Mouse (Mus musculus): Measurements from ENCODE around the gene Usp31. TPM values are rescaled to one million over a fixed set of nuclear protein-coding genes. Genes with fewer than 3 reads are reported as not detected.

Usp31 gene
- polyA plus RNA-seq, 1 experiment from 2014 or later = 6.0 TPM

DNA sequence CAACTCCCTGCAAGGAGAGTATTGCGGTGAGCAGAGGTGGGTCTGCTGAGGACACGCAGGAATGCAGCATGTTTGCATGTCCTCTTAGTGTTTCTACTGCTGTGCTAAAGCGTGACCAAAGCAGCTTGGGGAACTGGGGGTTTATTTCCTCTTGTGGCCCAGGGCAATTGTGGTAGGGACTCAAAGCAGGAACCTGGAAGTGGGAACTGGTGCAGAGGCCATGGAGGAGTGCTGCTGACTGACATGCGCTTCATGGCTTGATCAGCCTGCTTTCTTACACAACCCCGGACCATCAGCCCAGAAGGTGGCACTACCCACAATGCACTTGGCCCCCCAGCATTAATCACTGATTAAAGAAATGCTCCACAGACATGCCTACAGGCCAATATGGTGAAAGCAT lies 70.3 kb downstream of the Usp31 start:
- Histone ChIP-seq H3K4me2 (ENCODE audit: low read depth, low read length) (no peak overlapping the region), H3K4me1 (ENCODE audit: control insufficient read depth, insufficient read depth, low read length) (no peaks in the 10 kb centered on the region), H3K4me3 (ENCODE audit: low read depth, low read length) (no peak overlapping the region), H3K27ac (ENCODE audit: low read depth, low read length) (no peak overlapping the region), H3K36me3 (ENCODE audit: control insufficient read depth, insufficient read depth, low read length) (no peaks in the 10 kb centered on the region), H3K9me3 (ENCODE audit: control insufficient read depth, low read length) (no peaks in the 10 kb centered on the region), H3K27me3 (ENCODE audit: control insufficient read depth, insufficient read depth, low read length) (no peaks in the 10 kb centered on the region), H3K9ac (replicated peaks; ENCODE audit: low read depth, low read length) (no peak overlapping the region)
- no peak for ATAC-seq (ENCODE audit: low read depth)
- 79% methylated on average over 5 of the region's 5 CpGs for WGBS

DNA sequence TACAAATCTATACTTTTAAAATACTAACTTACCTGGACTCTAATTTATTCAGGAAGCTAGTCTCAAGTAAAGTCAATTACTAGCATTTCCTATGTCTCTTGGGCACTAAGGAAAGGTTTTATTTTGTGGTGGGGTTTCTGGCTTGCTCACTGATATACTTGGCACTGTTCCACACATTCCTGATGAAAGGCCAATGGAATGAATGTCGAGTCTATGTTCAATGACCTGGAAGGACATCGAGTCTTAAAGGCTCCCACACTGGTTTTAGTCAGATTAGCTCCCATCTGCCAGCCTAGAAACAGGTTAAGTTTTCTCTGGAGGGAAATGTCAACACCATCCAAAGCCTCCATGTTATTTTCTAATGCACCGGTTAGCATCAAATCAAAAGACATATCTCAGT lies 72.8 kb downstream of the Usp31 start:
- no peaks in the 10 kb centered on the region for H3K4me1 ChIP-seq (ENCODE audit: control insufficient read depth, insufficient read depth, low read length)
- no peak for ATAC-seq (ENCODE audit: low read depth)
- H3K9ac ChIP-seq (replicated peaks; ENCODE audit: low read depth, low read length) = no peak overlapping the region
- 55% methylated on average over 3 of the region's 3 CpGs for WGBS
- no peak overlapping the region for H3K4me2 ChIP-seq (ENCODE audit: low read depth, low read length)
- H3K27ac ChIP-seq (ENCODE audit: low read depth, low read length) = no peak overlapping the region
- H3K36me3 ChIP-seq (ENCODE audit: control insufficient read depth, insufficient read depth, low read length) = no peaks in the 10 kb centered on the region
- H3K27me3 ChIP-seq (ENCODE audit: control insufficient read depth, insufficient read depth, low read length) = no peaks in the 10 kb centered on the region
- no peak overlapping the region for H3K4me3 ChIP-seq (ENCODE audit: low read depth, low read length)
- H3K9me3 ChIP-seq (ENCODE audit: control insufficient read depth, low read length) = no peaks in the 10 kb centered on the region

DNA sequence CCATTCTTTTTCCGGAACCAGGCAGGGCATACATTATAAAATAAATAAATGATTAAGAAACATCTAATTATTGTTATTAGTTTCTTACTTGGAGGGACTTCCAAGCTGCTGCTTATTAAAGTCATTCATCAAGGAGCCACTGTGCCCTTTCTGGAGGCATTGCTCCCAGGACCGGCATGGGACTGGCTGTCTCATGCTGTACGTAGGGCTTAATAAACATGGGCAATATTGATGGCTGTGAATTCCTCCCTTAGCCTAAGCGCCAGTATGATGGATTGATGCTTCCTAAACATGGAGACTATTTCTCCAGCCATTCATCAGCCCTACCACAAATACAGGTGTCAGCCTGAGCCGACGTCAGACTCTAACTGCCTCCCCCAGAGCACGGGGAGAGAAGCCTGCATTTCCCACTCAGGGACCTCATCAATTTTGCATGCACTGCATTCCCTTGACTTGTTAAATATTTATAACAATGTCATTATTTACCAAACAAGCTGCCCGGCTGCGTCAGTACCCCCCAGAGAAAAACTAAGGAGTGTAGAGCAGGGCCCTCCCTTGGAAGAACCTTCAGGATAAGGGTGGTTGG lies 84.1 kb downstream of the Usp31 start:
- Histone ChIP-seq H3K27ac (ENCODE audit: low read depth, low read length) (peak overlapping the region; percentile 63; the same call in 1 of the 2 replicates), H3K36me3 (ENCODE audit: control insufficient read depth, insufficient read depth, low read length) (no peaks in the 10 kb centered on the region), H3K4me3 (ENCODE audit: low read depth, low read length) (no peak overlapping the region), H3K4me2 (ENCODE audit: low read depth, low read length) (no peak overlapping the region), H3K9ac (replicated peaks; ENCODE audit: low read depth, low read length) (no peak overlapping the region), H3K4me1 (ENCODE audit: control insufficient read depth, insufficient read depth, low read length) (peaks cover 5% of the 10 kb centered on the region), H3K27me3 (ENCODE audit: control insufficient read depth, insufficient read depth, low read length) (no peaks in the 10 kb centered on the region), H3K9me3 (ENCODE audit: control insufficient read depth, low read length) (no peaks in the 10 kb centered on the region)
- ATAC-seq (ENCODE audit: low read depth) = peak; percentile 90
- WGBS = 37% methylated on average over 9 of the region's 9 CpGs

DNA sequence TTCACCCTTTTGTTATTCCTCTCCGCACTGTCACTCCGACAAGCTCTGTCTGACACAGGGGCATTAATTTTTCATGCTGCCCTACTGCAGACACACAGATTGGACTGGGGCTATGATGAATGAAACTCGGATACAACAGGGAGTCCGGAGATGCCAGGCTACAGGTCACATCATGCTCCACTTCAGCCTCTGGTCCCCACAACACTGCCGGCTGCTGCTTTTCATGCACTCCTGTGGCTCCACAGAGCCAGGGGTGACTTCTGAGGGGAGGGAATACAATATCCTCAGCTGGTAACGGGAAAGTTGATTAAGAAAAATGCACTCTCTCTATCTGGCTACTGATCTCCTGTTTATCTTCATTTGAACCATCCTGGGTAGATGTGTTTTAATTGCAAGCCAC lies 84.6 kb downstream of the Usp31 start:
- peak; percentile 65 for ATAC-seq (ENCODE audit: low read depth)
- H3K4me2 ChIP-seq (ENCODE audit: low read depth, low read length) = no peak overlapping the region
- H3K9me3 ChIP-seq (ENCODE audit: control insufficient read depth, low read length) = no peaks in the 10 kb centered on the region
- no peaks in the 10 kb centered on the region for H3K36me3 ChIP-seq (ENCODE audit: control insufficient read depth, insufficient read depth, low read length)
- peak overlapping the region; percentile 63 for H3K27ac ChIP-seq (ENCODE audit: low read depth, low read length)
- peak overlapping the region; percentile 37; the same call in 1 of the 2 replicates for H3K9ac ChIP-seq (replicated peaks; ENCODE audit: low read depth, low read length)
- 43% methylated on average over 6 of the region's 6 CpGs for WGBS
- no peaks in the 10 kb centered on the region for H3K27me3 ChIP-seq (ENCODE audit: control insufficient read depth, insufficient read depth, low read length)
- peaks cover 5% of the 10 kb centered on the region for H3K4me1 ChIP-seq (ENCODE audit: control insufficient read depth, insufficient read depth, low read length)
- no peak overlapping the region for H3K4me3 ChIP-seq (ENCODE audit: low read depth, low read length)

- Histone ChIP-seq H3K27ac (ENCODE audit: low read depth, low read length) (no peak overlapping the region), H3K36me3 (ENCODE audit: control insufficient read depth, insufficient read depth, low read length) (no peaks in the 10 kb centered on the region), H3K27me3 (ENCODE audit: control insufficient read depth, insufficient read depth, low read length) (no peaks in the 10 kb centered on the region), H3K4me1 (ENCODE audit: control insufficient read depth, insufficient read depth, low read length) (no peaks in the 10 kb centered on the region), H3K4me2 (ENCODE audit: low read depth, low read length) (no peak overlapping the region), H3K9me3 (ENCODE audit: control insufficient read depth, low read length) (no peaks in the 10 kb centered on the region), H3K9ac (replicated peaks; ENCODE audit: low read depth, low read length) (no peak overlapping the region), H3K4me3 (ENCODE audit: low read depth, low read length) (no peak overlapping the region)
- WGBS = 33% methylated on average over 4 of the region's 4 CpGs
- ATAC-seq (ENCODE audit: low read depth) = no peak
These were observed 105.4 kb downstream of the Usp31 start for GRCm38 (mm10) chr7:121601697-121602096.

DNA sequence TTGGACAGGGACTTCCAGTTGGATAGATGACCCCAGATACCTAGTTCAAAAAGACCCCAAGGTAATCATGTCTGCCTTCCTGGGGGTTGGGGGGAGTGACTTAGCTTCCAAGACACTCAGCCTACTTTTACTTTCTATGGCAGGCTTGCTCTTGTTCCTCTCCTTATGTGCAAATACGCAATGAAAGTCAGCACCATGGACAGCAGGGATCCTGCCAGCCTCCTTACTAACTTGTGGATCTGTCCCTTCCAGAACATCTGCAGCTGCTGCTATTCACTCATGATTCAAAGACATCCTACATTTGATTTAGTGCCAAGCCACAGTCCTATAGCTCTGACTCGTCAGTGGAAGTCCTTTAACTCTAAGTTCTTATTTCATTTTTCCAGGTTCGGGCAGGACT lies 110.7 kb downstream of the Usp31 start:
- Histone ChIP-seq H3K4me3 (ENCODE audit: low read depth, low read length) (no peak overlapping the region), H3K27ac (ENCODE audit: low read depth, low read length) (no peak overlapping the region), H3K9ac (replicated peaks; ENCODE audit: low read depth, low read length) (no peak overlapping the region), H3K4me2 (ENCODE audit: low read depth, low read length) (no peak overlapping the region), H3K4me1 (ENCODE audit: control insufficient read depth, insufficient read depth, low read length) (no peaks in the 10 kb centered on the region), H3K36me3 (ENCODE audit: control insufficient read depth, insufficient read depth, low read length) (no peaks in the 10 kb centered on the region), H3K27me3 (ENCODE audit: control insufficient read depth, insufficient read depth, low read length) (no peaks in the 10 kb centered on the region), H3K9me3 (ENCODE audit: control insufficient read depth, low read length) (no peaks in the 10 kb centered on the region)
- WGBS = 81% methylated on average over 3 of the region's 3 CpGs
- ATAC-seq (ENCODE audit: low read depth) = no peak

- 69% methylated on average over 4 of the region's 4 CpGs for WGBS
- ATAC-seq (ENCODE audit: low read depth) = no peak
- H3K27me3 ChIP-seq (ENCODE audit: control insufficient read depth, insufficient read depth, low read length) = no peaks in the 10 kb centered on the region
- H3K4me2 ChIP-seq (ENCODE audit: low read depth, low read length) = no peak overlapping the region
- no peaks in the 10 kb centered on the region for H3K4me1 ChIP-seq (ENCODE audit: control insufficient read depth, insufficient read depth, low read length)
- H3K27ac ChIP-seq (ENCODE audit: low read depth, low read length) = no peak overlapping the region
- H3K9me3 ChIP-seq (ENCODE audit: control insufficient read depth, low read length) = no peaks in the 10 kb centered on the region
- no peaks in the 10 kb centered on the region for H3K36me3 ChIP-seq (ENCODE audit: control insufficient read depth, insufficient read depth, low read length)
- no peak overlapping the region for H3K9ac ChIP-seq (replicated peaks; ENCODE audit: low read depth, low read length)
- H3K4me3 ChIP-seq (ENCODE audit: low read depth, low read length) = no peak overlapping the region
These were observed 111.6 kb downstream of the Usp31 start for GRCm38 (mm10) chr7:121595496-121595895.

GRCm38 (mm10) chr7:121595085-121595484 lies 112.0 kb downstream of the Usp31 start:
- Histone ChIP-seq H3K27ac (ENCODE audit: low read depth, low read length) (no peak overlapping the region), H3K36me3 (ENCODE audit: control insufficient read depth, insufficient read depth, low read length) (no peaks in the 10 kb centered on the region), H3K9ac (replicated peaks; ENCODE audit: low read depth, low read length) (no peak overlapping the region), H3K4me2 (ENCODE audit: low read depth, low read length) (no peak overlapping the region), H3K27me3 (ENCODE audit: control insufficient read depth, insufficient read depth, low read length) (no peaks in the 10 kb centered on the region), H3K4me1 (ENCODE audit: control insufficient read depth, insufficient read depth, low read length) (no peaks in the 10 kb centered on the region), H3K9me3 (ENCODE audit: control insufficient read depth, low read length) (no peaks in the 10 kb centered on the region), H3K4me3 (ENCODE audit: low read depth, low read length) (no peak overlapping the region)
- no peak for ATAC-seq (ENCODE audit: low read depth)
- WGBS = 81% methylated on average over 5 of the region's 5 CpGs

GRCm38 (mm10) chr7:121594623-121595022 lies 112.4 kb downstream of the Usp31 start:
- no peaks in the 10 kb centered on the region for H3K9me3 ChIP-seq (ENCODE audit: control insufficient read depth, low read length)
- no peaks in the 10 kb centered on the region for H3K27me3 ChIP-seq (ENCODE audit: control insufficient read depth, insufficient read depth, low read length)
- 88% methylated on average over 1 of the region's 1 CpGs for WGBS
- H3K4me2 ChIP-seq (ENCODE audit: low read depth, low read length) = no peak overlapping the region
- H3K4me3 ChIP-seq (ENCODE audit: low read depth, low read length) = no peak overlapping the region
- H3K4me1 ChIP-seq (ENCODE audit: control insufficient read depth, insufficient read depth, low read length) = no peaks in the 10 kb centered on the region
- no peak overlapping the region for H3K27ac ChIP-seq (ENCODE audit: low read depth, low read length)
- no peaks in the 10 kb centered on the region for H3K36me3 ChIP-seq (ENCODE audit: control insufficient read depth, insufficient read depth, low read length)
- ATAC-seq (ENCODE audit: low read depth) = no peak
- H3K9ac ChIP-seq (replicated peaks; ENCODE audit: low read depth, low read length) = no peak overlapping the region
